Mouse (Mus musculus): Measurements from ENCODE around the gene Pgap3. TPM values are rescaled to one million over a fixed set of nuclear protein-coding genes. Genes with fewer than 3 reads are reported as not detected.

Pgap3 gene
- total RNA-seq, 2 experiments from 2014 or later = 5.3 to 6.2 TPM

Other genes starting within 250 kb of the Pgap3 start
- 10 to 100 TPM; 41.4 to 66.1 TPM for gene Med1, start 207.2 kb downstream of the Pgap3 start, total RNA-seq (2021)
- gene Cdk12, start 197.4 kb downstream of the Pgap3 start, total RNA-seq (2021) = 10 to 100 TPM; 39.2 to 45.6 TPM
- gene Neurod2, start 70.8 kb downstream of the Pgap3 start, total RNA-seq (2021) = not detected
- gene Ppp1r1b, start 52.1 kb downstream of the Pgap3 start, total RNA-seq (2021) = under 1 TPM; 0.27 to 0.32 TPM
- 10 to 100 TPM; 23.4 to 24.4 TPM for gene Stard3, start 42.1 kb downstream of the Pgap3 start, total RNA-seq (2021)
- 1 to 10 TPM in 1 of 2 experiments, not detected in 1; 3.5 TPM for gene Tcap, start 16.7 kb downstream of the Pgap3 start, total RNA-seq (2021)
- gene Pnmt, start 14.0 kb downstream of the Pgap3 start, total RNA-seq (2021) = 100 to 1,000 TPM; 313 to 497 TPM
- 1 to 10 TPM; 2.5 to 3.4 TPM for gene Erbb2, start 12.0 kb upstream of the Pgap3 start, total RNA-seq (2021)
- 10 to 100 TPM; 89.5 to 94.5 TPM for gene Mien1, start 38.5 kb upstream of the Pgap3 start, total RNA-seq (2021)
- under 1 TPM; 0.30 to 0.61 TPM for gene Grb7, start 45.9 kb upstream of the Pgap3 start, total RNA-seq (2021)
- gene Ikzf3, start 145.5 kb upstream of the Pgap3 start, total RNA-seq (2021) = under 1 TPM; 0.46 to 0.86 TPM
- under 1 TPM; 0.22 to 0.43 TPM for gene Zpbp2, start 150.6 kb upstream of the Pgap3 start, total RNA-seq (2021)
- 100 to 1,000 TPM; 118 to 184 TPM for gene Ormdl3, start 186.9 kb upstream of the Pgap3 start, total RNA-seq (2021)
- not detected for gene Lrrc3c, start 197.8 kb upstream of the Pgap3 start, total RNA-seq (2021)
- 10 to 100 TPM; 10.4 to 11.6 TPM for gene Gm12355, start 225.2 kb upstream of the Pgap3 start, total RNA-seq (2021)
- gene Gsdma3, start 225.9 kb upstream of the Pgap3 start, total RNA-seq (2021) = 10 to 100 TPM; 15.6 to 19.6 TPM
- 1 to 10 TPM in 1 of 2 experiments, under 1 TPM in 1; 0.89 to 1.1 TPM for gene Gsdma2, start 246.3 kb upstream of the Pgap3 start, total RNA-seq (2021)